Mouse (Mus musculus) kidney, adult 2 months (tissue): ENCODE results near the gene Dnah17.

Source experiments
- CTCF ChIP-seq: fragments of 200-500 bp; conservative IDR thresholded peaks from 2 replicates; pipeline ENCODE4 v1.5.1; 2011; ENCODE audit warnings: low read depth, mild to moderate bottlenecking, control low read depth, low read length, moderate library complexity, mixed read lengths; ENCODE audit not compliant: insufficient read depth, insufficient read length
- POLR2A ChIP-seq: fragments of 200-500 bp; IDR thresholded peaks from one replicate; pipeline ENCODE4 v1.6.1; 2011; ENCODE audit warnings: low read depth, low read length, control low read depth

GRCm38 (mm10) chr11:118178236-118178635, 47.8 kb upstream of the Dnah17 start:
- TF ChIP-seq CTCF (no peak), POLR2A (no peak)
